Mouse (Mus musculus) cerebral cortex, adult 2 months (tissue): ENCODE results near the gene Olfr815.

Experiments
- WGBS: fragments of 180-500 bp; shearing (Covaris S2); methylation state at CpG from one replicate; pipeline ENCODE4 v1.1.7; 2018; 5-methylcytosine and 5-hydroxymethylcytosine counted together

The Olfr815 gene

DNA sequence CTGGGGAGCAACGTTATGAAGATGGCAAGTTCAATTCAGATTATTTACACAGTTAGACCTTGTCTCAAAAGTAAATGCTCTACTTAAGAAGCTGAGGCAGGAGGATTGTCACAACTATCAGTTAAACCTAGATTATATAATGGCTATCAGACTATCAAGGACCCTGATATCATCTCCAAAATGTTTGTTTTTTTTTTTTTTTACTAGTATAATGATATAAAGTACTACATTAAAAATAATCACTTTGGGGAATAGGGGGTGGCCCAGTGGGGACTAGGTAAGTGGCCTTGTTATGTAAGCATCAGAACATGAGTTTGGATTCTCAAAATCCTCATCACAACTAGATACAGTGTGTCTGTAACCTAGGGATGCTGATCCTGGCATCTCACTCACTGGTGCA, at the start of gene Olfr815:
Gene Olfr815, minus strand, starts transcription at position 101 of the 400 bp plus-strand sequence.
- WGBS = 57% methylated on average over 1 of the region's 1 CpGs

GRCm38 (mm10) chr10:129949000-129949399, 43.3 kb upstream of the Olfr815 start, which contains the start of gene Olfr818:
Olfr818 (minus strand) TSS chr10:129949100.
- WGBS = 85% methylated on average over 2 of the region's 2 CpGs

DNA sequence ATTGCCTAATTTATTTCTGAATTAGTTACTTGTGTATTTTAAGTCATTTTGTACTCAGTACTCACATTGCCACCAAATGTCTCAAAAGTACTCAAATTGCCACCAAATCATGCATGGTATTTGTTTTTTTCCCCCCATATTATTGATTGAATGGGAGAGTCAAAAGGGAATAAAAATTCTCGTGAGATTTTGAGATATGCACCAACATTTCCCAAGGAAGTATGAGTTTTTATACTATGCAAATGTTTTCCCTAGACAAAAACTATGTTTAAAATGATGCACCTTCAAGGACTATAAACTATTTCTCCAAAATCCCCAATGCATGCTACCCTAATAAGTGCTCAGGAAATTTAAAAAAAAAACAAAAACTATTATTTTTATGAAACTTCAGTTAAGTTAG, 9.8 kb upstream of the Olfr815 start, which contains the start of gene Olfr816:
Gene Olfr816, minus strand, starts transcription at position 101 of the 400 bp plus-strand sequence.
- WGBS = 63% methylated on average over 1 of the region's 1 CpGs

DNA sequence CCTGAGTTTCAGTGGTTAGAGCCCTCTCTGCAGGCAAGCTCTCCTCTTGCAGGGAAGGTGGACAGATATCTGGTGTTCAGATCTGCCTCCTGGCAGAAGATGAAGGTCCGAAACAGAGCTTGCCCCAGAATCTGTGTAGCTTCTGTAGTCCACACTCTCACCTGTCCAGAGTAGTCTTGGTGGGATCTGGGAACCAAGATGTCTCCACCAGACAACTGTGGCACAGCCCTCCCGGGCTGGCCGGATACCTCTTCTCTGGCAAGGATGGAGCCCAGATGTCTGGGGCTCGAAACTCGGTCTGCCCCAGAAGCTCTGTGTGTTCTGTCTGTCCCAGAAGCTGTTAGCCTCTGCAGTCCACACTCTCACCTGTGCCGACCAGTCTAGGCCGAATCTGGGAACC, 19.7 kb downstream of the Olfr815 start:
- 95% methylated on average over 7 of the region's 7 CpGs for WGBS

DNA sequence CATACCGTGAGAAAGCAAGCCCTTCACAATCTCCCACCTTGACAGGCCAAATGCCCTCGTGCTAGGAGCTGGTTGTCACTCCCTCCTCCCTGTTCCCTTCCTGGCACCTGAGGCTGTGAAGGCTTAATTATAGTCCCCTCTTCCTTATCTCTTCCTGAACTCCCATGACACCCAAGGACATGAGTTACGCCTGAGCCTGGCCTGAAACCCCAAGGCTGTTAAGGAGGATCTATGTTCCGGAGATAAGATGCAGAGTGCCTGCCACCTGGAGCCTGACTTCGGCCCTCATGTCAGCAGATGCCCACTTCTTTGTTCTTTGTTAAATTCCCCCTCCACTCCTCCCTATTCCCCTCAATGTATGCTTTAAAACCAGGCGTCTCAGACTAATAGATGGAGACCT, 20.2 kb downstream of the Olfr815 start:
- 87% methylated on average over 6 of the region's 6 CpGs for WGBS

DNA sequence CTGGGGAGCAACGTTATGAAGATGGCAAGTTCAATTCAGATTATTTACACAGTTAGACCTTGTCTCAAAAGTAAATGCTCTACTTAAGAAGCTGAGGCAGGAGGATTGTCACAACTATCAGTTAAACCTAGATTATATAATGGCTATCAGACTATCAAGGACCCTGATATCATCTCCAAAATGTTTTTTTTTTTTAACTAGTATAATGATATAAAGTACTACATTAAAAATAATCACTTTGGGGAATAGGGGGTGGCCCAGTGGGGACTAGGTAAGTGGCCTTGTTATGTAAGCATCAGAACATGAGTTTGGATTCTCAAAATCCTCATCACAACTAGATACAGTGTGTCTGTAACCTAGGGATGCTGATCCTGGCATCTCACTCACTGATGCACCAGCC, 25.9 kb downstream of the Olfr815 start, which contains the start of gene Olfr814:
Gene Olfr814, minus strand, starts transcription at position 101 of the 400 bp plus-strand sequence.
- WGBS = 83% methylated on average over 1 of the region's 1 CpGs

DNA sequence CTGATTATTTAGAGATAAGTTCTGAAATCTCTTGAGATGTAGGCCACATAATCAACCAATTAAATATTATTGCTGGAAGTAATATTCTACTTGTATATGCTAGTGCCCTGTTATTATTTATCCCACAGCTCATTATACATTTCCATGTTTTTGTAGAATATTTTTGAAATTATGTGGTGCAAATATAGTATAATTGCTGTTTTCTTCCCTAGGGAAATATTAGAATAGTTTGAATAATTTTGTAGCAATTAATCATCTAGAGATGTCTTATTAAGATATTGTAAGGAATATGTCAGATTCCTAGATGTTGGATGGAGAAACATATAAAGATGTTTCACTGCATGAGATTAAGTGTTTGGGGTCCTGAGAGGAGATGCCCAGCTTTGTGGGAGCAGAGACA, 50.6 kb downstream of the Olfr815 start, which contains the start of gene Olfr813:
Gene Olfr813, plus strand, starts transcription at position 301 of the 400 bp plus-strand sequence.

